Mouse (Mus musculus): ENCODE data around the gene Hist1h2ag. TPM values are rescaled to one million over a fixed set of nuclear protein-coding genes. Genes with fewer than 3 reads are reported as not detected.
"Not testable (repeated sequence)": the region's sequence is repeated elsewhere in the genome, so short reads cannot be mapped to it uniquely, and the experiment has no call there.

The Hist1h2ag gene
- 19.5 and 69.6 TPM in 2 replicates for total RNA-seq (2014; fragmentation: Nextera tagmentation)
- 882 and 1,306 TPM in 2 replicates for total RNA-seq (2017)

- peak; percentile 70 for ATAC-seq (replicated peaks; ENCODE audit: low FRiP score, low TSS enrichment, poor library complexity, severe bottlenecking)
Measured at GRCm38 (mm10) chr13:22042568-22043502, at the start of gene Hist1h2ag, which contains the start of gene Hist1h2bj. Hist1h2ag (minus strand) TSS chr13:22042944. Hist1h2bj (plus strand) TSS chr13:22043214.

- not testable (repeated sequence) for ATAC-seq (replicated peaks; ENCODE audit: low FRiP score, low TSS enrichment, poor library complexity, severe bottlenecking)
Measured at GRCm38 (mm10) chr13:22084140-22084539, 41.4 kb upstream of the Hist1h2ag start, which contains the start of gene Vmn1r188. Vmn1r188 (plus strand) TSS chr13:22084440.

GRCm38 (mm10) chr13:22063468-22063867 is 20.7 kb upstream of the Hist1h2ag start:
- ATAC-seq (replicated peaks; ENCODE audit: low FRiP score, low TSS enrichment, poor library complexity, severe bottlenecking): no peak

GRCm38 (mm10) chr13:22061422-22061821 is 18.7 kb upstream of the Hist1h2ag start:
- no peak for ATAC-seq (replicated peaks; ENCODE audit: low FRiP score, low TSS enrichment, poor library complexity, severe bottlenecking)

- no peak for ATAC-seq (replicated peaks; ENCODE audit: low FRiP score, low TSS enrichment, poor library complexity, severe bottlenecking)
Measured at GRCm38 (mm10) chr13:22053754-22054153, 11.0 kb upstream of the Hist1h2ag start.

GRCm38 (mm10) chr13:22051523-22051859 is 8.7 kb upstream of the Hist1h2ag start:
- no peak for ATAC-seq (replicated peaks; ENCODE audit: low FRiP score, low TSS enrichment, poor library complexity, severe bottlenecking)

- peak; percentile 94 for ATAC-seq (replicated peaks; ENCODE audit: low FRiP score, low TSS enrichment, poor library complexity, severe bottlenecking)
Measured at GRCm38 (mm10) chr13:22050591-22051522, 8.1 kb upstream of the Hist1h2ag start.

- ATAC-seq (replicated peaks; ENCODE audit: low FRiP score, low TSS enrichment, poor library complexity, severe bottlenecking): peak; percentile 40
Measured at GRCm38 (mm10) chr13:22049737-22050440, 7.1 kb upstream of the Hist1h2ag start.

GRCm38 (mm10) chr13:22049041-22049440 is 6.3 kb upstream of the Hist1h2ag start:
- ATAC-seq (replicated peaks; ENCODE audit: low FRiP score, low TSS enrichment, poor library complexity, severe bottlenecking): no peak

GRCm38 (mm10) chr13:22045311-22045710 is 2.6 kb upstream of the Hist1h2ag start:
- ATAC-seq (replicated peaks; ENCODE audit: low FRiP score, low TSS enrichment, poor library complexity, severe bottlenecking): no peak

- ATAC-seq (replicated peaks; ENCODE audit: low FRiP score, low TSS enrichment, poor library complexity, severe bottlenecking): no peak
Measured at GRCm38 (mm10) chr13:22044432-22045155, 1.9 kb upstream of the Hist1h2ag start.

- ATAC-seq (replicated peaks; ENCODE audit: low FRiP score, low TSS enrichment, poor library complexity, severe bottlenecking): peak; percentile 32
Measured at GRCm38 (mm10) chr13:22043503-22044431, 1.0 kb upstream of the Hist1h2ag start.

GRCm38 (mm10) chr13:22041651-22042567 is 835 bp downstream of the Hist1h2ag start:
- no peak for ATAC-seq (replicated peaks; ENCODE audit: low FRiP score, low TSS enrichment, poor library complexity, severe bottlenecking)

- ATAC-seq (replicated peaks; ENCODE audit: low FRiP score, low TSS enrichment, poor library complexity, severe bottlenecking): peak; percentile 38
Measured at GRCm38 (mm10) chr13:22041142-22041536, 1.6 kb downstream of the Hist1h2ag start, which contains the start of gene Hist1h4i. Hist1h4i (minus strand) TSS chr13:22041362.

GRCm38 (mm10) chr13:22040464-22041141 is 2.1 kb downstream of the Hist1h2ag start:
- ATAC-seq (replicated peaks; ENCODE audit: low FRiP score, low TSS enrichment, poor library complexity, severe bottlenecking): peak; percentile 19

- ATAC-seq (replicated peaks; ENCODE audit: low FRiP score, low TSS enrichment, poor library complexity, severe bottlenecking): no peak
Measured at GRCm38 (mm10) chr13:22039951-22040463, 2.7 kb downstream of the Hist1h2ag start.
